Mouse (Mus musculus): ENCODE results near the gene Olfr1352.

- TF ChIP-seq GATA1 (IDR thresholded peaks at IDR 0.05; ENCODE audit: low read length) (no peak), TAL1 (IDR thresholded peaks at IDR 0.05; ENCODE audit: low read length) (no peak)
These were observed 31.3 kb downstream of the Olfr1352 start, which contains the start of gene Olfr1351 for GRCm38 (mm10) chr10:79012172-79012571.
